Mouse (Mus musculus) thymus, adult 2 months (tissue): ENCODE results near the gene Olfr411.

ENCODE experiments used
- CTCF ChIP-seq: fragments of 200-500 bp; IDR thresholded peaks from 2 replicates; pipeline ENCODE4 v1.5.1; 2012; ENCODE audit warnings: mild to moderate bottlenecking, control low read depth, low read length, moderate library complexity, borderline replicate concordance; ENCODE audit not compliant: control insufficient read depth, poor library complexity, insufficient read depth; ENCODE audit errors: extremely low read depth
- POLR2A ChIP-seq: fragments of 200-500 bp; IDR thresholded peaks from 2 replicates; pipeline ENCODE4 v1.6.1; 2012; ENCODE audit warnings: mild to moderate bottlenecking, low read length, control low read depth, moderate library complexity; ENCODE audit not compliant: control insufficient read depth, poor library complexity, insufficient read depth; ENCODE audit errors: extremely low read depth

GRCm38 (mm10) chr11:74328781-74329180 is 23.7 kb downstream of the Olfr411 start:
- TF ChIP-seq CTCF (no peak), POLR2A (no peak)
